Mouse (Mus musculus) limb, embryonic 15.5 days (tissue): ENCODE results near the gene Hdac9. TPM values are rescaled to one million over a fixed set of nuclear protein-coding genes. Genes with fewer than 3 reads are reported as not detected.

Source experiments
- ATAC-seq: fragments of 200-750 bp; cut with Nextera tagmentation; 2 replicates; pipeline ENCODE4 v1.8.0; 2017; ENCODE audit warnings: low read depth, moderate TSS enrichment; ENCODE audit not compliant: insufficient number of reproducible peaks, low FRiP score, low TSS enrichment
- H3K27ac ChIP-seq: fragments of 300-500 bp; sonication (generic); 2 replicates; pipeline ENCODE4 v1.5.1; 2015; ENCODE audit warnings: moderate library complexity, mild to moderate bottlenecking, inconsistent platforms
- H3K27me3 ChIP-seq: fragments of 300-500 bp; sonication (generic); 2 replicates; pipeline ENCODE4 v1.6.1; 2015; ENCODE audit warnings: inconsistent platforms
- H3K36me3 ChIP-seq: fragments of 300-500 bp; sonication (generic); 2 replicates; pipeline ENCODE4 v1.6.1; 2015; ENCODE audit warnings: inconsistent platforms
- H3K4me1 ChIP-seq: fragments of 300-500 bp; sonication (generic); 2 replicates; pipeline ENCODE4 v1.6.1; 2015; ENCODE audit warnings: inconsistent platforms
- H3K4me2 ChIP-seq: fragments of 300-500 bp; sonication (generic); 2 replicates; pipeline ENCODE4 v1.6.1; 2015; ENCODE audit warnings: mild to moderate bottlenecking, inconsistent platforms
- H3K4me3 ChIP-seq: fragments of 300-500 bp; sonication (generic); 2 replicates; pipeline ENCODE4 v1.5.1; 2015; ENCODE audit warnings: mild to moderate bottlenecking, inconsistent platforms
- H3K9ac ChIP-seq: fragments of 300-500 bp; sonication (generic); 2 replicates; pipeline ENCODE4 v1.6.1; 2015; ENCODE audit warnings: inconsistent platforms
- H3K9me3 ChIP-seq: fragments of 300-500 bp; sonication (generic); 2 replicates; pipeline ENCODE4 v1.6.1; 2016; ENCODE audit warnings: inconsistent platforms
- WGBS: fragments of 180-500 bp; shearing (Covaris S2); methylation state at CpG from one replicate; pipeline ENCODE4 v1.1.7; 2015; 5-methylcytosine and 5-hydroxymethylcytosine counted together
- polyA plus RNA-seq: library from polyadenylated mRNA; unstranded; fragments of >200 nt; fragmentation: Nextera tagmentation; extraction: Ambion mirVana; gene quantifications from 2 replicates; pipeline ENCODE4 v1.2.1, GENCODE M21; 2015

The Hdac9 gene
- polyA plus RNA-seq, 1 experiment from 2014 or later: 9.0 TPM

DNA sequence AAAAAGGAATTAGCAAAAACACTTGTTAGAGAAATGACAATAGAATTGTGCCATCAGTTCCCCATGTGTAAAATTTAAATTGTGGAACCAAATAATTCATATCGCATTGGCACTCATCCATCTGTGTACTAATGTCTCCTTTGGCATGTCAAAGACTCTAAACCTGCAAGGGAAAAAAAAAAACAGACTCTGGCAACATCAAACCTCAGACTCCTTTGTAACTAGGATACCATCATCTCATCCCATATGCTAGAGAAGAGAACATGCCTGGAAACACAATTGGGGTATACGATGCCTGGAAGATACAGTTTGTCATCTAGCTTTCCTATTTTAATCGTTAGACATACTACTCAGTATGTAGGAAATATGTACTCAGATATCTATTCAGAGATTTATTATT lies 347.4 kb downstream of the Hdac9 start:
- 86% methylated on average over 3 of the region's 3 CpGs for WGBS
- Histone ChIP-seq H3K4me2 (no peak overlapping the region), H3K9ac (no peak overlapping the region), H3K9me3 (no peaks in the 10 kb centered on the region), H3K27ac (no peak overlapping the region), H3K36me3 (no peaks in the 10 kb centered on the region), H3K4me1 (no peaks in the 10 kb centered on the region), H3K4me3 (no peak overlapping the region), H3K27me3 (no peaks in the 10 kb centered on the region)
- ATAC-seq: no peak

DNA sequence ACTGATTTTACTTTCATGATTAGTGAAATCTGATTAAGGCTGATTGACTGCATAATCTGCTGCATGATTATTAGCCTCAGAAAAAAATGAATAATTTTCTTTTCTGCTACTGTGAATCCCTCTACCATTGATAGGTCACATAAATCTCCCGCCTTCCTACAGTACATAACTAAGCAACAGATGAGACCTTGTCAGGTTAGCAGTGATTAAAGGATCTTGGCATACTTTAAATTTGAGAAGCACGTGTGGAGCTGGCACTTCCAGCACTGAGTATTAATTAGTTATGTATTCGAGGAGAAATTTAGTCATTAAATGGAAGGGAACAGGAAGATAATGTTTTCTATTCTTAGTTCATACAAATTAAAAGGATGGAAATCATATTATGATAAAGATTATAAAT lies 347.8 kb downstream of the Hdac9 start:
- no peaks in the 10 kb centered on the region for H3K36me3 ChIP-seq
- no peaks in the 10 kb centered on the region for H3K9me3 ChIP-seq
- no peaks in the 10 kb centered on the region for H3K4me1 ChIP-seq
- no peak for ATAC-seq
- no peak overlapping the region for H3K27ac ChIP-seq
- H3K4me3 ChIP-seq: no peak overlapping the region
- 68% methylated on average over 3 of the region's 3 CpGs for WGBS
- no peak overlapping the region for H3K4me2 ChIP-seq
- H3K9ac ChIP-seq: no peak overlapping the region
- H3K27me3 ChIP-seq: no peaks in the 10 kb centered on the region

DNA sequence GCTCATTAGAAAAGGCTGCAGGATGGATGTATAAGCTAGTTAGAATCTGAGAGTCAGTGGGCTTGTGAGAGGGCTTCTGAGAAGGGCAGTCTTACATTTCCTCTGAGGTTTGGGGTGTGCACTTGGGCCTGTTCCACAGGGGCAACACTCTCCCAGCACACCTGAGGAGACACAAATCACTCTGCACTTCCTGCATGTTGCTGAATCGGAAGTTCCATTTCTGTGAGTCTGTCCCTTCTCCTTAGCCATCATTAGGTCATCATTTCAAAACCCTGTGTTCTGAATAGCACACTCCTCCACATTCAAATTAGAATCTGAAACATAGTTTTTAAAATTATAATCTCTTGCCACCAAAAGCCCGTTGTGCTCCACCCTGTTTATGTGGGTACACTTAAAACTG lies 354.6 kb downstream of the Hdac9 start:
- Histone ChIP-seq H3K27ac (no peak overlapping the region), H3K9ac (no peak overlapping the region)
- WGBS: 69% methylated on average over 2 of the region's 2 CpGs

DNA sequence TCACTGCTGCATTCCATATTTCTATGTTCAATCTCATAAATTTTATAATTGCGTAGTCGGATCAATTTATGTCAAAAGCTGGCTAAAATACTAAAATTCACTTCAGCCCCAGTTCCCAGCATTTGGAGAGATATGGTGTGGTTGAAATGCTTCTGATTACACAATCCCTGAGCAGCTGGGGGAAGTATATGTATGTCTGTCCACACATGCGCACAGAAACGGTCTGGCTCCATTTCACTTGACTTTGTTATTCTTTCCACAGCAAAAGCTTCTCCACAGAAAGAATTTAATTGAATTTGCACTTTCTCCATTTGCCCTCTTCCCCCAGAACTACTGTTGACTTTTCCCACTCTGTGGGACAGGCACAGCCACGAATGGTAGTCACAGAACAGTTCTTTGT lies 357.9 kb downstream of the Hdac9 start:
- Histone ChIP-seq H3K9ac (no peak overlapping the region), H3K4me1 (no peaks in the 10 kb centered on the region), H3K36me3 (no peaks in the 10 kb centered on the region), H3K4me3 (no peak overlapping the region), H3K9me3 (no peaks in the 10 kb centered on the region), H3K27me3 (no peaks in the 10 kb centered on the region), H3K4me2 (no peak overlapping the region), H3K27ac (no peak overlapping the region)
- WGBS: 43% methylated on average over 5 of the region's 5 CpGs
- no peak for ATAC-seq

More for the DNA sequence above, 354.6 kb downstream of the Hdac9 start:
- Histone ChIP-seq H3K4me3 (no peak overlapping the region), H3K4me1 (no peaks in the 10 kb centered on the region), H3K4me2 (no peak overlapping the region), H3K9me3 (no peaks in the 10 kb centered on the region), H3K36me3 (no peaks in the 10 kb centered on the region), H3K27me3 (no peaks in the 10 kb centered on the region)
- no peak for ATAC-seq

DNA sequence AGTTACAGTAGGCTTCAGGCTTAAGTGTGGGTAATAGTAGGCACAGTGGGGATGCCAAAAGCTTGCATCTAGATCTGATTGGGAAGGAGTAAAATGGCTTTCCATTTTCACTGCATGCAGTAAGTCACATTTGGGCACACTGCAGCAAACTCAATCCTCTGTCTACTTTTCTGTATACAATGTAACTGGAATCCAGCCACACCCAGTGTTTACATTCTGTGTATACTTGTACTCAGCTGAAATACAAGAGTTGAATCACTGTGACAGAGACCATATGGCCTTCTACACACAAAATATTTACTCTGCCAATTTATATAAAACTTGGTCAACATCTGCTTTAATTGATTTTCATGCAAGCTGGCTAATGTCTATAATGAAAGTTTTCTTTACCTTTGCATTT lies 362.1 kb downstream of the Hdac9 start:
- Histone ChIP-seq H3K27me3 (no peaks in the 10 kb centered on the region), H3K27ac (no peak overlapping the region), H3K9me3 (no peaks in the 10 kb centered on the region), H3K4me1 (no peaks in the 10 kb centered on the region), H3K9ac (no peak overlapping the region), H3K4me3 (no peak overlapping the region), H3K4me2 (no peak overlapping the region), H3K36me3 (no peaks in the 10 kb centered on the region)
- no peak for ATAC-seq

DNA sequence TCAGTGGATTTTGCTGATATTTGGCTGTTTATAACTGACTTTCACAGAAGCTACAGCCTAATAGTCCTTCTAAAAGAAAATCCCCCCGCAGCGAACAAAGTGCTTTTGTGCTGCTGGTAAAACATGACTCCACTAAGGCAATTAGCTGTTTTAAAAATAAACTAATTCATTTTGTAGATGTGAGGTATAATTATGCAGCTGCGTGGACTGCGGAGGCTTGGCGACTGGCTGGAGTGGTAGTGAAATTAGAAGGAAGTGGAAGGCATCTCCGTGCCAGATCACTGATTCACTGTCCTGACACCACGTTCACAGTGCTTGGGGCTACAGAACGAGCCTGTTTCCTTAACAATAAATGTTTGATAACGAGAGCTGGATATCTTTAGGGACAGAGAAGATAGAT lies 366.6 kb downstream of the Hdac9 start:
- no peak for ATAC-seq
- H3K4me3 ChIP-seq: no peak overlapping the region
- WGBS: 41% methylated on average over 9 of the region's 9 CpGs

DNA sequence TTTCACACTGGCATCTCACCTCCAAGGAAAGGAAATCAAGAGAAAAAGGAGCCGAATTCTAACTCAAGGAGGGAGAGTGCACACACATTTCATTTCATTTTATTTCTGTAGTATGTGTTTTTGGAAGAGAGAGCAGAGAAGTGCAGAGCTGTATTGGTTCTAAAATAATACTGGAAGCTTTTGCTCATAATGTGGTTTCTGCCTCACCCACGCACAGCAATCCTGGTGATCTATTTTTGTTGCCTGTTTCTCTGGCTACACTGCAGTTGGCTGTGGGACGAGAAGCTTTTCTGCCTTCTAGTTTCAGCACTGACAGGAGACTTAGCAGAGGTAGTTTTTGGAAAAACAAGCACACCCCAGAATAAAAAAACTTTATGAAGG lies 387.7 kb downstream of the Hdac9 start:
- Histone ChIP-seq H3K27ac (peak overlapping the region; percentile 57), H3K27me3 (no peaks in the 10 kb centered on the region), H3K36me3 (no peaks in the 10 kb centered on the region), H3K4me3 (no peak overlapping the region), H3K4me1 (peaks cover 15% of the 10 kb centered on the region), H3K9ac (no peak overlapping the region), H3K9me3 (no peaks in the 10 kb centered on the region), H3K4me2 (no peak overlapping the region)
- no peak for ATAC-seq
- 27% methylated on average over 3 of the region's 3 CpGs for WGBS

More for the DNA sequence above, 366.6 kb downstream of the Hdac9 start:
- Histone ChIP-seq H3K27ac (no peak overlapping the region), H3K36me3 (no peaks in the 10 kb centered on the region), H3K4me1 (no peaks in the 10 kb centered on the region), H3K27me3 (no peaks in the 10 kb centered on the region), H3K9ac (no peak overlapping the region), H3K9me3 (no peaks in the 10 kb centered on the region), H3K4me2 (no peak overlapping the region)

DNA sequence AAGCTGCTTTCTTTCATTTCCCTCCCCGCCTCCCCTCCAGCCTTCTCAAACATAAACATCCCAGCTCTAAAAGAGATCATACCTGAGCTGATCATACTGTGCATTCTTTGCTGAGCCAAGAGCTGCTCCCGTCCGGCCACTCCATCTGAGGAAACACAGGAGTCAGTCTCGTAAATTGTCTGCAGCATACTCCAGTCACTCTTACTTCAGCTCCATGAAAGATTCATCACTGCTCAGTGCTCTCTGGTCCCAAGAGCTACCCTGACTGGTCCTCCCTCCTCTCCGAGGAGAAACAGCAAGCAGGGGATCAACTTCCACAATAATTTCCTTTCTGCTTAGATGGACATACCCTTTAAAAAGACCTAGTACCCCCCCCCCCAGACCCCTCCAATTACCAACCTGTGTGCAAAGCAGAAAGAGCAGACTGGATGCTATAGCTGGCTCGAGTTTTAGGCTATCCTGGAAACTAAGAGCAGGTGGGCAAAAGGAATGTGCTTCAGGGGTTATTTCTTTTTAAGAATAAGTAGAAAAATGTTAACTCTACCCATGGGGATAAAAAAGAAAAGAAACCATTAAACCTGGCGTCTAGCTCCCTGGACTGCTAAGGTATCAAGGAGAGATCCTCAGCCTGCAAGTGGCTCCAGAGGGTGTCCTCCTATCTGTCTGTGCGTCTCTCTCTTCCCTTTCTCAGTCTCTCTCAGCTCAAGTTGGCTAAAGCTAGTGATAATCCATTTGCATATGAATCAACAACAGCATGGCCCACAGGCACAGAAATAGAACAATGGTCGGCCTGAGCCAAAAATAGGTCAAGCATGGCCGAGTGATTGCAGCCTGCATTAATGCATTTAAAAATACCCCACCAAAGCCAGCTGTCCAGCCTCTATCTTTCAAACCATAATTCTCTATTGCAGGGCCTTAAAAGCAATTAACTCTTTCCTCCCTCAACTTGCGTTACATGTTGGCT lies 388.4 kb downstream of the Hdac9 start:
- peaks cover 15% of the 10 kb centered on the region for H3K4me1 ChIP-seq
- peak overlapping the region; percentile 57 for H3K27ac ChIP-seq
- peak overlapping the region; percentile 21 for H3K4me3 ChIP-seq
- 13% methylated on average over 11 of the region's 11 CpGs for WGBS
- ATAC-seq: no peak; the same call in 1 of the 2 replicates
- H3K4me2 ChIP-seq: peak overlapping the region; percentile 31
- no peak overlapping the region for H3K9ac ChIP-seq
- no peaks in the 10 kb centered on the region for H3K9me3 ChIP-seq
- no peaks in the 10 kb centered on the region for H3K27me3 ChIP-seq
- H3K36me3 ChIP-seq: no peaks in the 10 kb centered on the region

DNA sequence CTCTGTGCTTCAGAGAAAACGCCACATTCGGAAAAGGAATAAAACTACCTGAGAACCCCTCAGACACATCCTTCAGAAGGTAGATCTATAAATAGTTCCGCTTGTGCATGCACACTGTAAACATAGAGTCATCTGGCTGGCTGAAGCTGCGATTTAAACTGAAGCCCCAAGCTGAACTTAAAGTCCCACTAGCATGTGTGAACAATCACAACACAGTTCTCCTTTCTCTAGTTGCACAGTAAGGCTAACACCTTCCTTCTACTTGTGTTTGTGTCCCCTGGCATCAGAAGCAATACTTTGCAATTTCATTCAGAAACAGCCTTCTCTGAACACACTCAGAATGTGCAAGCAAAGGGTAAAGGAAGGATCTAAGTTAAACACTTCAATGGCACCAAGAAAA lies 389.1 kb downstream of the Hdac9 start:
- H3K36me3 ChIP-seq: no peaks in the 10 kb centered on the region
- no peak overlapping the region for H3K27ac ChIP-seq
- ATAC-seq: no peak
- peak overlapping the region; percentile 21 for H3K4me3 ChIP-seq
- peak overlapping the region; percentile 31 for H3K4me2 ChIP-seq
- H3K9me3 ChIP-seq: no peaks in the 10 kb centered on the region
- 39% methylated on average over 4 of the region's 4 CpGs for WGBS
- no peaks in the 10 kb centered on the region for H3K27me3 ChIP-seq
- H3K9ac ChIP-seq: no peak overlapping the region
- peaks cover 15% of the 10 kb centered on the region for H3K4me1 ChIP-seq

DNA sequence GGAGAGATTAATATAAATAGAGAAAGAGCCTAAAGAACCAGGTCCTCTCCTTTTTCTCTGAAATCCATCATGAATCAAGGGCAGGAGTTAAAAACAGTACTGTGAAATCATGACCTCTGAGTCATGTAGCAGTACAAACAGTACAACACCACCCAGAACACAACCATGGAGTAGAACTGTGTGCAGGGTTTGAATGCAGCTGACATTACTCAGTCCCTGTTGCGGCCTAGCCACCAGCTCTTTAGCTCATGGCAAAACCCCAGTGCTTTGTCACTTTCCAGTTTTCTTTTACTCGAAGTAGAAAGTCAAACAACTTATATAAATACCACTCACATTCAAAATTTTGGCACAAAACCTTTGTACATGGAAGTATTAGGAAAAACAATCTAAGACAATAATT lies 395.4 kb downstream of the Hdac9 start:
- 80% methylated on average over 2 of the region's 2 CpGs for WGBS
- Histone ChIP-seq H3K27me3 (no peaks in the 10 kb centered on the region), H3K27ac (no peak overlapping the region), H3K4me1 (no peaks in the 10 kb centered on the region), H3K9ac (no peak overlapping the region), H3K4me3 (no peak overlapping the region), H3K9me3 (no peaks in the 10 kb centered on the region), H3K36me3 (no peaks in the 10 kb centered on the region), H3K4me2 (no peak overlapping the region)
- no peak for ATAC-seq

DNA sequence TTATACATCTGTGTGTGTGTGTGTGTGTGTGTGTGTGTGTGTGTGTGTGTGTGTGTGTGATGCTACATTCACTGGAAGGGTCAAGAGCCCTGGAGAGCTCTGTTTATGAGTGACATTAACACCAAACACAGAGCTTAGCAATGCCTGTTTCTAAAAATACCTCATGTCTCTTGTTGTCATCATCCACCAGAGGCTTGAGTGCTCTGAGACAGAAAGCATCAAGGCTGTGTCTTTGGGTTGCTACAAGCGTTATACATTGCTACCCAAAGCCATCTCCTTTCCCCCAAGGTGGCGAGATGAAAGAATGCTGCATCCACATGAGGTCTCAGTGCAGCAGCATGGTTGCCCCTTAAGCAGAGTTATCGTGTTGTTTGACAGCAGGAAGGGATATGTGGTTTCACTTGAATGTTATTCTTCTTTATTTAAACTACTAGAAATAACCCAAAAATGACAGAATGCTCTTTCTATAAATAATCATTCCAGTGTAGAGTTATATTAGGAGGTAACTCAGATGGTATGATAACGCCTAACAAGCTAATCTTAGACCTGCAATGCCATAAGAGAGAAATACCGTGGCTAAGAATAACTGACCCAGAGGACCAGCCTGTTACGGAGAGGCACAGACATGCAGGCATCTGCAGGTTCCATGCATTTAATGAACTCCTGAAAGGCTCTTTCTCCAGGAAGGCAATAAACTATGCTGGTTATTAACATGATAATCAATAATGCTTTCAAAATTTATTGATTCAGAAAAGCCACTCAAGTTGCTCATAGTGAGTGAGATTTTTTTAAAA lies 399.9 kb downstream of the Hdac9 start:
- no peak for ATAC-seq
- H3K27ac ChIP-seq: no peak overlapping the region
- WGBS: 56% methylated on average over 6 of the region's 6 CpGs

DNA sequence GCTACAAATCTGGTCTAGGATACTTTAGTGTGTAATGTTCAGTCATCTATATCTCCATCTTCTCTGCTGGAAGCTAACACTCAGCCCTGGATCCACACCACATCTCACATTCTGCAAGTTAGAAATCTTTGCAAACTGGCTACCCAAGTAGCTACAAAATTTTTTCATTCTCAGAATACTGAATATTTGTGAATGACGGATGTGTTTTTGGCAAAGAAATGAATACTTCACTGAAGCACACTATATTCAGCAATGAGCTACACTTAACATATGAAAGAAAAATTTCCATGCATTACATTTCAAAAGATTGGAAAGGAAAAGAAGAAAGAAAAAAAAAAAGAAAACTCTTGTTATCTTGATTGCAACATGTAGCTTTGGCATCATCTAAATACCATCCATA lies 410.6 kb downstream of the Hdac9 start:
- 94% methylated on average over 1 of the region's 1 CpGs for WGBS
- H3K27ac ChIP-seq: no peak overlapping the region
- no peaks in the 10 kb centered on the region for H3K9me3 ChIP-seq
- H3K27me3 ChIP-seq: no peaks in the 10 kb centered on the region
- ATAC-seq: no peak
- H3K4me1 ChIP-seq: no peaks in the 10 kb centered on the region
- H3K4me2 ChIP-seq: no peak overlapping the region
- no peak overlapping the region for H3K4me3 ChIP-seq
- H3K9ac ChIP-seq: no peak overlapping the region
- H3K36me3 ChIP-seq: no peaks in the 10 kb centered on the region

More for the DNA sequence above, 399.9 kb downstream of the Hdac9 start:
- H3K9ac ChIP-seq: no peak overlapping the region
- no peak overlapping the region for H3K4me3 ChIP-seq
- H3K36me3 ChIP-seq: no peaks in the 10 kb centered on the region
- no peaks in the 10 kb centered on the region for H3K27me3 ChIP-seq
- no peaks in the 10 kb centered on the region for H3K4me1 ChIP-seq
- no peaks in the 10 kb centered on the region for H3K9me3 ChIP-seq
- H3K4me2 ChIP-seq: no peak overlapping the region
